Mouse (Mus musculus) kidney, embryonic 16.5 days (tissue): ENCODE data around the gene E130311K13Rik. TPM values are rescaled to one million over a fixed set of nuclear protein-coding genes. Genes with fewer than 3 reads are reported as not detected.

Experiments used
- ATAC-seq: fragments of 200-750 bp; cut with Nextera tagmentation; 2 replicates; pipeline ENCODE4 v1.8.0; 2017; ENCODE audit warnings: moderate TSS enrichment; ENCODE audit not compliant: low FRiP score, low TSS enrichment
- H3K27ac ChIP-seq: fragments of 300-500 bp; sonication (generic); 2 replicates; pipeline ENCODE4 v1.5.1; 2014; ENCODE audit warnings: low read length
- H3K27me3 ChIP-seq: fragments of 300-500 bp; sonication (generic); 2 replicates; pipeline ENCODE4 v1.6.1; 2014; ENCODE audit warnings: low read length, control low read depth, mixed read lengths; ENCODE audit not compliant: insufficient read depth
- H3K36me3 ChIP-seq: fragments of 300-500 bp; sonication (generic); 2 replicates; pipeline ENCODE4 v1.6.1; 2014; ENCODE audit warnings: low read length, control low read depth, mixed read lengths; ENCODE audit not compliant: insufficient read depth
- H3K4me1 ChIP-seq: fragments of 300-500 bp; sonication (generic); 2 replicates; pipeline ENCODE4 v1.6.1; 2014; ENCODE audit warnings: low read length, control low read depth, mixed read lengths; ENCODE audit not compliant: insufficient read depth
- H3K4me2 ChIP-seq: fragments of 300-500 bp; sonication (generic); replicated peaks from 2 replicates; pipeline ENCODE4 v1.6.1; 2014; ENCODE audit warnings: low read depth, low read length
- H3K4me3 ChIP-seq: fragments of 300-500 bp; sonication (generic); 2 replicates; pipeline ENCODE4 v1.5.1; 2014; ENCODE audit warnings: mild to moderate bottlenecking, low read length
- H3K9ac ChIP-seq: fragments of 300-500 bp; sonication (generic); replicated peaks from 2 replicates; pipeline ENCODE4 v1.6.1; 2014; ENCODE audit warnings: low read length
- H3K9me3 ChIP-seq: fragments of 300-500 bp; sonication (generic); 2 replicates; pipeline ENCODE4 v1.6.1; 2016; ENCODE audit warnings: low read length, control low read depth
- WGBS: fragments of 180-500 bp; shearing (Covaris S2); extraction: QIAGEN DNeasy Blood & Tissue Kit; methylation state at CpG from one replicate; pipeline ENCODE4 v1.1.7; 2014; 5-methylcytosine and 5-hydroxymethylcytosine counted together
- polyA plus RNA-seq: library from polyadenylated mRNA; unstranded; fragments of >200 nt; fragmentation: Nextera tagmentation; extraction: Ambion mirVana; gene quantifications from 2 replicates; pipeline ENCODE4 v1.2.1, GENCODE M21; 2015

E130311K13Rik gene
- polyA plus RNA-seq, 1 experiment from 2014 or later: 6.1 TPM

DNA sequence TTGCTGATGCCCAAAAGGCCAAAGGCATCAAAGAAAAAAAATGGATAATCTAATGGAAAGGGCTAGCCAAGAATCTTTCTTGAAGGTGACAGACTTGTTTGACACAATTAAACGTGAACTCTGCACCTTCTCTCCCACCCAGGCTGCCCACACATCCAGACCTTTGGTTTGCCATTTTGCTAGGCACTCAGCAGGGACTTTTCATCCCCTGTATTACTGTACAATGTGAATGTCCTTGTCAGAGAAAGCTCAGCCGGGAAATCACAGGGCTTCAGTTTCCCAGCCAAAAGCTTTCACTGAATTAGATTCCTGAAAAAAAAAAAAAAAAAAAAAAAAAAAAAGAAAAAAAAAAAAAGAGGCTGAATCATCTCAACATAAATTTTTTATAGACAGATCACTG, 64.2 kb downstream of the E130311K13Rik start:
- no peak overlapping the region for H3K4me2 ChIP-seq
- no peak overlapping the region for H3K9ac ChIP-seq
- no peak overlapping the region for H3K27ac ChIP-seq
- no peaks in the 10 kb centered on the region for H3K27me3 ChIP-seq
- H3K36me3 ChIP-seq: 0 out of 2 replicates have a peak, but pooled peaks cover 2% of the 10 kb centered on the region
- ATAC-seq: no peak
- H3K4me3 ChIP-seq: no peak overlapping the region
- no peaks in the 10 kb centered on the region for H3K4me1 ChIP-seq
- no peaks in the 10 kb centered on the region for H3K9me3 ChIP-seq
- WGBS: 74% methylated on average over 2 of the region's 2 CpGs

Other genes starting within 250 kb of the E130311K13Rik start
- 11.4 and 12.1 TPM in 2 replicates for gene Plch1, start 30.0 kb downstream of the E130311K13Rik start, polyA plus RNA-seq
- gene Slc33a1, start 35.3 kb upstream of the E130311K13Rik start, polyA plus RNA-seq: 31.6 and 36.7 TPM in 2 replicates
- gene Gmps, start 46.6 kb upstream of the E130311K13Rik start, polyA plus RNA-seq: 46.4 and 48.4 TPM in 2 replicates
- gene Vmn2r1, start 152.1 kb upstream of the E130311K13Rik start, polyA plus RNA-seq: 0.08 TPM in 1 of 2 replicates, not detected in the other
- gene Vmn2r2, start 212.5 kb upstream of the E130311K13Rik start, polyA plus RNA-seq: not detected in 2 replicates